Mouse (Mus musculus) hindbrain, embryonic 11.5 days (tissue): ENCODE measurements around the gene Psmc5. TPM values are rescaled to one million over a fixed set of nuclear protein-coding genes. Genes with fewer than 3 reads are reported as not detected.

Experiments
- ATAC-seq: fragments of 200-750 bp; cut with Nextera tagmentation; 2 replicates; pipeline ENCODE4 v1.8.0; 2017; ENCODE audit warnings: mild to moderate bottlenecking, moderate TSS enrichment, moderate library complexity; ENCODE audit not compliant: low FRiP score
- DNase-seq: peaks from one replicate; pipeline ENCODE4 v3.0.0-alpha.2; 2015; ENCODE audit warnings: low spot score
- H3K27ac ChIP-seq: fragments of 300-500 bp; sonication (generic); 2 replicates; pipeline ENCODE4 v1.5.1; 2014; ENCODE audit warnings: mild to moderate bottlenecking, low read depth, low read length
- H3K27me3 ChIP-seq: fragments of 300-500 bp; sonication (generic); 2 replicates; pipeline ENCODE4 v1.6.1; 2014; ENCODE audit warnings: mild to moderate bottlenecking, low read length, moderate library complexity, mixed read lengths; ENCODE audit not compliant: control insufficient read depth, insufficient read depth
- H3K36me3 ChIP-seq: fragments of 300-500 bp; sonication (generic); 2 replicates; pipeline ENCODE4 v1.6.1; 2014; ENCODE audit warnings: mild to moderate bottlenecking, low read length, moderate library complexity, mixed read lengths; ENCODE audit not compliant: control insufficient read depth, insufficient read depth
- H3K4me1 ChIP-seq: fragments of 300-500 bp; sonication (generic); replicated peaks from 2 replicates; pipeline ENCODE4 v1.6.1; 2014; ENCODE audit warnings: low read length, mixed read lengths; ENCODE audit not compliant: control insufficient read depth, insufficient read depth
- H3K4me2 ChIP-seq: fragments of 300-500 bp; sonication (generic); replicated peaks from 2 replicates; pipeline ENCODE4 v1.6.1; 2014; ENCODE audit warnings: mild to moderate bottlenecking, low read depth, low read length
- H3K4me3 ChIP-seq: fragments of 300-500 bp; sonication (generic); 2 replicates; pipeline ENCODE4 v1.5.1; 2014; ENCODE audit warnings: low read depth, low read length
- H3K9ac ChIP-seq: fragments of 300-500 bp; sonication (generic); 2 replicates; pipeline ENCODE4 v1.6.1; 2014; ENCODE audit warnings: low read depth, low read length
- H3K9me3 ChIP-seq: fragments of 300-500 bp; sonication (generic); 2 replicates; pipeline ENCODE4 v1.6.1; 2016; ENCODE audit warnings: low read length; ENCODE audit not compliant: control insufficient read depth
- WGBS: fragments of 180-500 bp; shearing (Covaris S2); extraction: QIAGEN DNeasy Blood & Tissue Kit; methylation state at CpG from one replicate; pipeline ENCODE4 v1.1.7; 2014; 5-methylcytosine and 5-hydroxymethylcytosine counted together
- polyA plus RNA-seq: library from polyadenylated mRNA; unstranded; fragments of >200 nt; fragmentation: Nextera tagmentation; extraction: Ambion mirVana; gene quantifications from 2 replicates; pipeline ENCODE4 v1.2.1, GENCODE M21; 2014

Psmc5 gene
- polyA plus RNA-seq, 1 experiment from 2014 or later: 381 TPM

GRCm38 (mm10) chr11:106307432-106307831, 51.5 kb downstream of the Psmc5 start:
- Histone ChIP-seq H3K4me1 (no peaks in the 10 kb centered on the region), H3K27me3 (no peaks in the 10 kb centered on the region), H3K9me3 (no peaks in the 10 kb centered on the region), H3K9ac (no peak overlapping the region), H3K4me2 (no peak overlapping the region), H3K4me3 (no peak overlapping the region), H3K36me3 (no peaks in the 10 kb centered on the region), H3K27ac (no peak overlapping the region)
- WGBS: 82% methylated on average over 5 of the region's 5 CpGs
- ATAC-seq (no peak), DNase-seq (no peak)

DNA sequence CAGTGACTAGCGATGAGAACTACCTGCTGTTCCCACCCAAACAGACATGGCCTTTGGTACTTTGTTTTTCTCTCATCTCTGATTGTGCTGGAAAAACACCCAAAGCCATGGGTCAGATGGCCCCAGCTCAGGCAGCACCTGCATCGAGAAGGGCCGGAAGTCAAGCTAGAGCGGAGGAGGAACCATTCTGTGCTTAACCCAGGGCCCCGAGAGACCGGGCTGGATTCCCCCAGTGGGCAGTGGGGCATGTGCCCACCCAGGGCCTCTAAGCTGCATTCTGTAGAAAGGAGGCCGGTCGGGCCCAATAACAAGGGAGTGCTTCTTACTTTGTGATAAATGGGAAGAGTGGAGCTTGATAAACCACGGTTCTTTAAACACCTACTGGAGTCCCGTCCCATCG, 52.2 kb downstream of the Psmc5 start:
- 79% methylated on average over 11 of the region's 11 CpGs for WGBS
- Histone ChIP-seq H3K4me1 (no peaks in the 10 kb centered on the region), H3K27me3 (no peaks in the 10 kb centered on the region), H3K9me3 (no peaks in the 10 kb centered on the region), H3K27ac (no peak overlapping the region), H3K4me2 (no peak overlapping the region), H3K9ac (no peak overlapping the region), H3K36me3 (no peaks in the 10 kb centered on the region), H3K4me3 (no peak overlapping the region)
- DNase-seq (no peak), ATAC-seq (no peak)

- Histone ChIP-seq H3K36me3 (no peaks in the 10 kb centered on the region), H3K9ac (no peak overlapping the region), H3K27ac (no peak overlapping the region), H3K4me2 (no peak overlapping the region), H3K4me3 (no peak overlapping the region), H3K9me3 (no peaks in the 10 kb centered on the region), H3K4me1 (no peaks in the 10 kb centered on the region), H3K27me3 (no peaks in the 10 kb centered on the region)
- WGBS: 78% methylated on average over 5 of the region's 5 CpGs
- DNase-seq (no peak), ATAC-seq (no peak)
Measured at GRCm38 (mm10) chr11:106310123-106310522, 54.2 kb downstream of the Psmc5 start.

Other genes with a start within 250 kb of the Psmc5 start
- 0.46 and 0.75 TPM in 2 replicates for gene Kcnh6, start 248.0 kb upstream of the Psmc5 start, polyA plus RNA-seq
- gene Dcaf7, start 219.3 kb upstream of the Psmc5 start, polyA plus RNA-seq: 70.1 and 77.6 TPM in 2 replicates
- gene Taco1, start 190.1 kb upstream of the Psmc5 start, polyA plus RNA-seq: 8.7 and 11.7 TPM in 2 replicates
- gene Map3k3, start 171.5 kb upstream of the Psmc5 start, polyA plus RNA-seq: 14.2 and 15.7 TPM in 2 replicates
- not detected in 2 replicates for gene Gm10840, start 95.3 kb upstream of the Psmc5 start, polyA plus RNA-seq
- gene Limd2, start 95.3 kb upstream of the Psmc5 start, polyA plus RNA-seq: 298 and 301 TPM in 2 replicates
- 36.4 and 44.5 TPM in 2 replicates for gene Strada, start 54.0 kb upstream of the Psmc5 start, polyA plus RNA-seq
- gene Ccdc47, start 39.8 kb upstream of the Psmc5 start, polyA plus RNA-seq: 65.7 and 72.3 TPM in 2 replicates
- 91.4 and 103 TPM in 2 replicates for gene Ddx42, start 39.2 kb upstream of the Psmc5 start, polyA plus RNA-seq
- gene Ftsj3, start 75 bp upstream of the Psmc5 start, polyA plus RNA-seq: 59.4 and 61.2 TPM in 2 replicates
- gene Smarcd2, start 16.8 kb downstream of the Psmc5 start, polyA plus RNA-seq: 31.6 and 33.2 TPM in 2 replicates
- gene Tcam1, start 20.5 kb downstream of the Psmc5 start, polyA plus RNA-seq: 0.08 and 0.35 TPM in 2 replicates
- not detected in 2 replicates for gene Gh, start 45.7 kb downstream of the Psmc5 start, polyA plus RNA-seq
- gene Cd79b, start 58.6 kb downstream of the Psmc5 start, polyA plus RNA-seq: 0.91 and 1.9 TPM in 2 replicates
- 0.05 TPM in 1 of 2 replicates, not detected in the other for gene Scn4a, start 97.1 kb downstream of the Psmc5 start, polyA plus RNA-seq
- gene Prr29, start 109.3 kb downstream of the Psmc5 start, polyA plus RNA-seq: not detected in 2 replicates
- gene Icam2, start 131.9 kb downstream of the Psmc5 start, polyA plus RNA-seq: 17.0 and 19.1 TPM in 2 replicates
- 5.5 and 6.2 TPM in 2 replicates for gene Ern1, start 231.7 kb downstream of the Psmc5 start, polyA plus RNA-seq